Mouse (Mus musculus) A20 (cell line): ENCODE data around the gene Dhx40.
"Not testable (repeated sequence)": the region's sequence is repeated elsewhere in the genome, so short reads cannot be mapped to it uniquely, and the experiment has no call there.

Experiments
- DNase-seq: peaks from one replicate; pipeline ENCODE4 v3.0.0-alpha.2; 2011; ENCODE audit warnings: low read depth, low spot score

Gene Dhx40

GRCm38 (mm10) chr11:86818928-86819327, 11.4 kb upstream of the Dhx40 start:
- no peak for DNase-seq

DNA sequence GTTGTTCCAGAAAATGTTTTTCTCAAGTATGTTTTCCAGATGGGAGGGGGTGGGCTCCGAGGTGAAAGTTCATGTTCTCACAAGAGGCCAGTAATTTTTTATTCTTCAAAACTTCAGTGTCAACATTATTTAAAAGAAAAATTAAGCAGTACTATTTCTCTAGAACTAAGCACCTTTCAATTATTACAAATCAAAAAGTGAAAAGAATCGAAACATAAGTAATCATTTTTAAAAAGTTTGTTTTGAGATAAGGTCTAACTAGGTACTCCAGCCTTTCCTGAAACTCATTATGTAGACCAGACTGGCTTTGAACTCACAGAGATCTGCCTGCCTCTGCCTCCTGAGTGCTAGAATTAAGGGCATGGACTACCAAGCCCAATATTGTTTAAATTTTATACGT, 8.7 kb upstream of the Dhx40 start:
- peak; percentile 43 for DNase-seq

GRCm38 (mm10) chr11:86814481-86814880, 6.9 kb upstream of the Dhx40 start:
- DNase-seq = not testable (repeated sequence)

- DNase-seq = not testable (repeated sequence)
Measured at GRCm38 (mm10) chr11:86813256-86813655, 5.7 kb upstream of the Dhx40 start.

DNA sequence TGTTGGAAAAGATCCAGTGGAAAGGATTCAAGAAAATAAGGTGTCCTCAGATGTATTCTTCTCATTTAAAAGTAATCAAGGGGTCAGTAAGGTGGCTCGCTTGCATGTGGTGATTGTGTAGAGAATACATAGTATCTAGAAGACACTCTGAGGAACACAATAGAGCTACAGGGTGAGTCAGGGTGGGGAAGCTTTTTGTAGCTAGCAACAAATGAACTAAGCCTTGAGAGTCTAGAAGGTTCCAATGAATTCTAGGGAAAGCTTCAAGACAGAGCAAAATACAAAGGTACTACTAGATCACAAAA, 3.7 kb upstream of the Dhx40 start:
- no peak for DNase-seq

DNA sequence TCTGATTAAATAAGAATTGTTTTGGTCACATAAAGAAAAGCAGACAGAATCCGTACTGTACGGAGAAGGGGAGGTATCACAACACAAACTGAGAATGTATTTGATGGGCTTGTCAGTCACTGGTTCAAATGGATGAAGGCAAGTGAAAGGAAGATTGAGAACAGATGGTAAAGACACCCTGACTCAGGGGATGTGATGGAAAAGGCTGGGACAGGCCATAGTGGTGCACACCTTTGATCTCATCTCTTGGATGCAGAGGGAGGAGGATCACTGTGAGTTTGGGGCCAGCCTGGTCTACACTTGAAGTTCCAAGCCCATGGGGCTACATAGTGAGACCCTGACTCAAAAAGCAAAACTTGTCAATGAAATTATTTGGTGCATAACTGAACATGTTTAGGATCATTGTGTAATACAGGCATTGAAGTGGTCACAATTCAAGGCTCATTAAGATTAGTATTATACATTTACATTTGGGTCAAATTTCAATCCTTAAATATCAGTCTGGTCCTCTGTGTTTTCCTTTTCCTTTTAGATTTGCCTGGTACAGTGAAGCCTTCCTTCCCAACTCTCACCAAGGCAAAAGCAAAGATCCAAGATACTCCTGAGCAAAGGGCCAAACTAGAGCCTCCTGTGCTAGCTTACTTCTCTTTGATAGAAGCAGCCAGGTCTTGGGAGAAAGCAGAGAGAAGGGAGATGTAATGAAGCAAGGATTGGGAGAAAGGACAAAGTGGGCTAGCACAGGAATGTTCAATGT, 3.2 kb upstream of the Dhx40 start:
- no peak for DNase-seq

DNA sequence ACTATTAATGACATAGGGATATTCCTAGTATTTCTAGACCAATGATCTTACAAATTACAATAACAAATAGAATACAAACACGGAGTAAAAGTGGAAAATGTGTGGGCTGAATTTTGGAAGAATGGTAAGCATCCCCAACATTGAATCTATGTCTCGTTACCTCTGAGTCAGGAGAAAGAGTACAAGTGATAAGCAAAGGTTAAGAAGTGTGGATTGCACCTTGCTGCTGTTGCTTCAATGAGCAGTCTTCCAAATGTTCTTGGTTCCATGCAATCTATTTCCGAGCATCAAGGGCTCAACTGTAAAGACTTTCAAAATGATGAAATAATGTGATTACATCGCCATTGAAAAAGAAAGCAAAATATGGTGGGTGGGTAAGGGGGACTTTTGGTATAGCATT, 2.3 kb upstream of the Dhx40 start:
- DNase-seq = no peak

DNA sequence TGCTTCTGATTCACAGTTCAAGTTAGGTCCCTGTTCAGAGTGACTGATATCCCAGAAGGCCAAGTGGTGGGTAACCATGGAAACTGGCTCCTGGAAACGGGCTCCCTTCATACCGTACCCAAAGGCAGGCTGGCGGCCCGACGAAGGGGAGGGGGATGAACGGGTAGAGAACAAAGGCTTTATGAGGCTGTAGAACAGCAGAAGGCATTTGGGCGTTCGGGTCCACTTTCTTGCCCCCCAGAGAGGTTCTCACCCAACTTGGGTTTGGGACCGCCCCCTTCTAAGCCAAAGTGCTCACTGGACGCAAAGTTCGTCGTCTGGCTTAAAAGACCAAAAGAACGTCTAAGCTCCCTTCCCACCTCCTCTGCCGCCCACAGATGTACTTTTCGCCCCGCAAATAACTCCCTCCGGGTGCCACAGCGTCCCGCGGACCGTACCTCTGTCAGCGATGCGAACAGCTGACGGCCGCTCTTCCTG, 507 bp downstream of the Dhx40 start:
- DNase-seq = peak; percentile 74

DNA sequence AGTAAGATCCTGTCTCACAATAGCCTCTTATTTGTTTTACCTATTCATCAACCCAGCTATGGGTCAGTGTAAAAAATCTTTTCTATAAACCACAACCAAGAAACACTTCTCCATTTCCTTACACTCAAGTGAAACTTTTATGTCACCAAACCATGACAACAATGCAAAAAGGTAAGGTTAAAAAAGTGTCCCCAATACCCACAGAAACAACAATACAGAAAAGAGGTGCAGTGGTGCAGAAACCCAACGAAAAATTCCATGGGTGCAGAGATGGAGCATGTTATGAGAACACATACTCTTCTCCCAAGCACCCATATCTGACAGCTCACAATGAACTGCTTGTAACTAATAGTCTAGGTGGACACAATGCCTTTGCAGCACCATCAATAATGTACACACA, 13.4 kb downstream of the Dhx40 start:
- DNase-seq = peak; percentile 57

DNA sequence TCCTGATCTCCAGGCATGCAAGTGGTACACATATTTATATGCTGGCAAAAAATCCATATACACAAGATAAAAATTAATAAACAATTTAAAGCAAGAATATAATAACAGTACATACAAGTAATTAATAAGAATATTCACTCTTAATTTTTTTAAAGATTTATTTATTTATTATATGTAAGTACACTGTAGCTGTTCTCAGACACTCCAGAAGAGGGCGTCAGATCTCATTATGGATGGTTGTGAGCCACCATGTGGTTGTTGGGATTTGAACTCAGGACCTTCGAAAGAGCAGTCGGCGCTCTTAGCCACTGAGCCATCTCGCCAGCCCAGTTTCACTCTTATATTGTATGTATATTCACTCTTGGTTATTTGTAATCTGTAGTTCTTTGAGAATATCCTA, 20.1 kb downstream of the Dhx40 start:
- DNase-seq = not testable (repeated sequence)

GRCm38 (mm10) chr11:86785767-86786166, 21.8 kb downstream of the Dhx40 start:
- no peak for DNase-seq

- DNase-seq = no peak
Measured at GRCm38 (mm10) chr11:86769884-86770283, 37.7 kb downstream of the Dhx40 start.

DNA sequence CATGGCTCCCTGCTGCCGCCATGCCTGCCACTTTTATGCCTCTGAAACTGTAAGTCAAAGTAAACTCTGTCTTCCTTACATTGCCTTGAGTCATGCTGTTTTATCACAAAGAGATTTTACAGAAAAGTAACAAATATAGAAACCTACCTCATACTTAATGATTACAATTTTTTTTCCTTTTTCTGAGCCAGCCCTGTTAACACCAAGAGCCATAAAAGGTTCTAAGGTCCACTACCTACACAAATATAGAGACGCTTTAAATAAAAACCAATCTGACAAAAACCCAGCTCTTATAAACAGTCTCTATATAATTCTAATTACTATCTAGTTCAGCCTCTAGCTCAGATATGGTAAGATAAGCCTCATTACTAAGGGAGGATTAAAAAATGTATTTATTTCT, 43.0 kb downstream of the Dhx40 start:
- no peak for DNase-seq

DNA sequence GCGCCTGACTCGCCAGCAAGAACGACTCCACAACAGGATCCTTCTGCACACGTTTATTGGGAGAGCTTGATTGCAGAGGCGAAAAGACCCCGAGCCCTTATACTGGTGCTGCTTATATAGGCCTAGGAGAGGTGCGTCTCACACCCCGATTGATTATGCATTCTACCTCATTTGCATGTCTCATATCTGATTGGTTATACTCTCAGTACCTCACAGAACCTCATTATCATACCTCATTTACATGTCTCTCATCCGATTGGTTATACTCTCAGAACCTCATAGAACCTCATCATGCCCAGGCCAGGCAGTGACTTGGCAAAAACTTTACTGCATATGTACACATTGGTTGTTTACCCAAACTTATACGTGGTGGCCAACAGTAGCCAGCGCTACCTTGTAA, 44.4 kb downstream of the Dhx40 start:
- DNase-seq = not testable (repeated sequence)

DNA sequence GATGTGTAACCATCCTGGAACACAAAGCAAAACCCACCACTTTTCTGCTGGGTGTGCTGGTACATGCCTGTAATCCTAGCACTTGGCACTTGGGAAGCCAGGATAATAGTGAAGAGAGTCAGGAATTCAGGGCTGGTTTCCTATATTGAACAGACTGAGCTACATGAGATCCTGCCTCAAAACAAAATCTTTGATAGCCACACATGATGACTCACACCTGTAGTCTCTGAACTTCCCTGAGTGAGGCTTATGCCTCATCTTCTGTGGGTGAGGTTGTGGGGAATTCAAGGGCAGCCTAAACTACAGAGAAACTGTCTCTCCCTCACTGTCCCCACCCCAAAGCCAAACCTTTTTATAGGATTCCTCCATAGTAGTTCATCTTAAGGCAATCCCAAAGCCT, 47.2 kb downstream of the Dhx40 start:
- DNase-seq = no peak

DNA sequence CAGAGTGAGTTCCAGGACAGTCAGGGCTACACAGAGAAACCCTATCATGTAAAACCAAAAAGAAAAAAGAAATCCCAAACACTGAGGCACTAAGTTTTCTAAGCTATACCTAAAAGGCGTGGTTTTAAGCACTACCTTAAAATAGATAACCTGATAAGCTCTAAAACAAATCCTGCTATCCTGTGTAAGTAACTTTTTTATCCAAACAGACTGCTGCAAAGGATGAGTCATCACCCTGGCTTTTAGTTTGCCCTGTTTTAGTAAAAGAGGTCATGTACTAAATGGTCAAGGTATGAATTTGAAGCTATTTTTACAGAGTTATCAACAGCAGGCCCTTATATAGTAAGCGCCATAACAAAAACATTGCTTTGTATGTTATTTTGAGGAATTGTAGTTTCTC, 47.7 kb downstream of the Dhx40 start:
- no peak for DNase-seq

- no peak for DNase-seq
Measured at GRCm38 (mm10) chr11:86759226-86759625, 48.3 kb downstream of the Dhx40 start.

- DNase-seq = no peak
Measured at GRCm38 (mm10) chr11:86758559-86758958, 49.0 kb downstream of the Dhx40 start.

DNA sequence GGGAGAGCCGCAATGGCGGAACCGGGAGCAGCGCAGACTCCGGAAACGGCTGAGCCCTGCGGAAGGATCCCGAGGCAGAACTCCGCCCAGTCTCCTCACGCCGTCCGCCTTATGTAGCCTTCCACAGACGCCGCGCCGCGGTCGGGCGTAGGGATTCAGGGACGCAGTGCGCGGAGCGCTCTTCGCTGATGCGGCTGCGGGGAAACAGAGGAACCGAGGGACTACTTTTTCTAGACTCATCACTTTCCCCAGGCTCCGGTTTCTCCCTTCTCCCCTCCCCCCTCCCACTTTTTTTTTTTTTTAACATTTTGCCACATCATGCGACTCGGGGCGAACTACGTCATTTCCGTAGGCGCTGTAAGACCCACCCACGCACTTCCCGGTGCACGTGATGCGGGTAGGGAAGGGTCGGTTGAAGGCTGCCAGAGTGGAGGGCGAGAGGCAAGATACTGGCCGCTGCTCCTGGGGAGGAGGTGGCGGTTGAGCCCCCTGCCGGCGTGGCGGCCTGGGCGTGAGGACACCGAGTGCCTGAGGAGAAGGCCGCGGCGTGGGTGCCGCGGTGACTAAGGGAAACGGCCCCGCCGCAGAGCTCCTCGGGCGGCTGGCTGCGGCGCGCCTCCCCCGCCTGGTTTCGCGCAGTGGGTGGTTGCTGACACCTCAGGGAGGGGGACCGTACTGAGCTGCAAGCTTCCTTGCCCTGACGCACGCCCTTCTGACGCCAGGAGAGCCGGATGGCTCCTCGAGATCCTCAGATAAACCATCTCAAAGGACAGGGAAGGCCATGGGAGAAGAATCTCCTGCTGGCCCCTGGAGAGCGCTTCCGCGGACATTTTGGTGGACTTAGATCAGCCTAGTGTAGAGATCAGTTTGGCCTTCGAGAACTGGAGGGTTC, 49.8 kb downstream of the Dhx40 start, which contains the start of gene Cltc:
Gene Cltc, minus strand, starts transcription at position 86 of the 892 bp plus-strand sequence.
- DNase-seq = peak; percentile 99

DNA sequence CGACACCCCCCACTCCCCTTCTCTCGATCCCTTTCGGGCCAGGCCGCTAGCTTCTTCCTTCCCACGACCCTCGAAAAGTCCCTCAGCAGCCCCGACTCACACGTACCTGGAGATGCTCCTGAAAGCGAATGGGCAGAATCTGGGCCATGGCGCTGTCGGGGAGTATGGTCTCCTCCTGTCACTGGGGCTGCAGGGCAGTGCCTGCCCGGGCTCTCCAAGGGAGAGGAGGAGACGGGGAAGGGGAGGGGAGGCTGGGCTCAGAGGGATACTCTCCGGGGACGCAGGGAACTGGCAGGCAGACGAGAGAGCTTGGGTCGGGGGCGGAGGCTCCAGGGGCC, 50.4 kb downstream of the Dhx40 start:
- DNase-seq = no peak

GRCm38 (mm10) chr11:86756156-86757141, 51.1 kb downstream of the Dhx40 start:
- peak; percentile 70 for DNase-seq

DNA sequence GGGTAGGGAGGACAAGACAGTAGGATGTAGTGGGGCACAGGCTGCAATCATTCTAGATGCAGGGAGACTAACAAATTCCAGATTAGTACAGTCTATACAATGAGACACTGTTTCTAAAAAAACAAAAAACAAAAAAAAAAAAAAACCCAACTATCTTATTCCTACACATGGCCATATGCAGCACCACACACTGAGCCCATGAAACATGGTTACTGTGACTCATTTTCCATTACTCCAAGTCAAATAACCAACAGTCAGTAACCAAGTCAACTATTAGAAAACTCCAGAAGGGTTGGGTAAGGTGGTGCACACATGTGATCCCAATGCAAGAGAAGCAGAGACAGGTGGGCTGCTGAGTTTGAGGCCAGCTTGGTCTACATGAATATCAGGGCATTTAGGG, 55.1 kb downstream of the Dhx40 start:
- DNase-seq = no peak
